Mouse (Mus musculus) midbrain, embryonic 15.5 days (tissue): ENCODE measurements around the gene Slc44a1. TPM values are rescaled to one million over a fixed set of nuclear protein-coding genes. Genes with fewer than 3 reads are reported as not detected.

Experiments
- ATAC-seq: fragments of 200-750 bp; cut with Nextera tagmentation; replicated peaks from 2 replicates; pipeline ENCODE4 v1.8.0; 2017; ENCODE audit warnings: moderate TSS enrichment
- H3K27ac ChIP-seq: fragments of 300-500 bp; sonication (generic); 2 replicates; pipeline ENCODE4 v1.5.1; 2015; ENCODE audit warnings: mild to moderate bottlenecking, inconsistent platforms
- H3K27me3 ChIP-seq: fragments of 300-500 bp; sonication (generic); replicated peaks from 2 replicates; pipeline ENCODE4 v1.6.1; 2015; ENCODE audit warnings: inconsistent platforms
- H3K36me3 ChIP-seq: fragments of 300-500 bp; sonication (generic); replicated peaks from 2 replicates; pipeline ENCODE4 v1.6.1; 2015; ENCODE audit warnings: inconsistent platforms
- H3K4me1 ChIP-seq: fragments of 300-500 bp; sonication (generic); 2 replicates; pipeline ENCODE4 v1.6.1; 2015; ENCODE audit warnings: inconsistent platforms
- H3K4me2 ChIP-seq: fragments of 300-500 bp; sonication (generic); 2 replicates; pipeline ENCODE4 v1.6.1; 2015; ENCODE audit warnings: inconsistent platforms, mild to moderate bottlenecking, moderate library complexity
- H3K4me3 ChIP-seq: fragments of 300-500 bp; sonication (generic); 2 replicates; pipeline ENCODE4 v1.5.1; 2015; ENCODE audit warnings: mild to moderate bottlenecking, inconsistent platforms
- H3K9ac ChIP-seq: fragments of 300-500 bp; sonication (generic); 2 replicates; pipeline ENCODE4 v1.6.1; 2015; ENCODE audit warnings: mild to moderate bottlenecking, inconsistent platforms
- H3K9me3 ChIP-seq: fragments of 300-500 bp; sonication (generic); 2 replicates; pipeline ENCODE4 v1.6.1; 2016; ENCODE audit warnings: inconsistent platforms
- WGBS: fragments of 180-500 bp; shearing (Covaris S2); methylation state at CpG from one replicate; pipeline ENCODE4 v1.1.7; 2015; ENCODE audit warnings: mixed read lengths; 5-methylcytosine and 5-hydroxymethylcytosine counted together
- polyA plus RNA-seq: library from polyadenylated mRNA; unstranded; fragments of >200 nt; fragmentation: Nextera tagmentation; extraction: Ambion mirVana; gene quantifications from 2 replicates; pipeline ENCODE4 v1.2.1, GENCODE M21; 2015

The Slc44a1 gene
- polyA plus RNA-seq = 9.6 and 10.6 TPM in 2 replicates

- ATAC-seq = peak; percentile 97
- Histone ChIP-seq H3K27me3 (no peaks in the 10 kb centered on the region), H3K4me2 (peak within 1 kb of the TSS; percentile 80), H3K36me3 (no peaks in the 10 kb centered on the region), H3K9me3 (no peaks in the 10 kb centered on the region), H3K4me3 (peak within 1 kb of the TSS; percentile 80), H3K27ac (peak within 1 kb of the TSS; percentile 84), H3K9ac (peak within 1 kb of the TSS; percentile 67), H3K4me1 (peaks cover 22% of the 10 kb centered on the region)
- WGBS = under 1% methylated on average over 94 of the region's 122 CpGs
Observed at GRCm38 (mm10) chr4:53440010-53440815, at the start of gene Slc44a1. Gene Slc44a1, plus strand, starts transcription at chr4:53440413.

GRCm38 (mm10) chr4:53395002-53395401, 45.2 kb upstream of the Slc44a1 start:
- H3K9ac ChIP-seq = no peak overlapping the region
- H3K9me3 ChIP-seq = no peaks in the 10 kb centered on the region
- H3K4me2 ChIP-seq = no peak overlapping the region
- H3K27ac ChIP-seq = no peak overlapping the region
- H3K36me3 ChIP-seq = no peaks in the 10 kb centered on the region
- WGBS = 88% methylated on average over 3 of the region's 3 CpGs
- H3K4me3 ChIP-seq = no peak overlapping the region
- ATAC-seq = no peak
- H3K4me1 ChIP-seq = peaks cover 4% of the 10 kb centered on the region; the same call in 1 of the 2 replicates
- no peaks in the 10 kb centered on the region for H3K27me3 ChIP-seq

GRCm38 (mm10) chr4:53396623-53397192, 43.5 kb upstream of the Slc44a1 start:
- Histone ChIP-seq H3K4me1 (peaks cover 4% of the 10 kb centered on the region; the same call in 1 of the 2 replicates), H3K4me2 (no peak overlapping the region), H3K9me3 (no peaks in the 10 kb centered on the region), H3K36me3 (no peaks in the 10 kb centered on the region), H3K9ac (no peak overlapping the region), H3K4me3 (no peak overlapping the region), H3K27ac (no peak overlapping the region), H3K27me3 (no peaks in the 10 kb centered on the region)
- WGBS = 74% methylated on average over 11 of the region's 11 CpGs
- ATAC-seq = no peak

DNA sequence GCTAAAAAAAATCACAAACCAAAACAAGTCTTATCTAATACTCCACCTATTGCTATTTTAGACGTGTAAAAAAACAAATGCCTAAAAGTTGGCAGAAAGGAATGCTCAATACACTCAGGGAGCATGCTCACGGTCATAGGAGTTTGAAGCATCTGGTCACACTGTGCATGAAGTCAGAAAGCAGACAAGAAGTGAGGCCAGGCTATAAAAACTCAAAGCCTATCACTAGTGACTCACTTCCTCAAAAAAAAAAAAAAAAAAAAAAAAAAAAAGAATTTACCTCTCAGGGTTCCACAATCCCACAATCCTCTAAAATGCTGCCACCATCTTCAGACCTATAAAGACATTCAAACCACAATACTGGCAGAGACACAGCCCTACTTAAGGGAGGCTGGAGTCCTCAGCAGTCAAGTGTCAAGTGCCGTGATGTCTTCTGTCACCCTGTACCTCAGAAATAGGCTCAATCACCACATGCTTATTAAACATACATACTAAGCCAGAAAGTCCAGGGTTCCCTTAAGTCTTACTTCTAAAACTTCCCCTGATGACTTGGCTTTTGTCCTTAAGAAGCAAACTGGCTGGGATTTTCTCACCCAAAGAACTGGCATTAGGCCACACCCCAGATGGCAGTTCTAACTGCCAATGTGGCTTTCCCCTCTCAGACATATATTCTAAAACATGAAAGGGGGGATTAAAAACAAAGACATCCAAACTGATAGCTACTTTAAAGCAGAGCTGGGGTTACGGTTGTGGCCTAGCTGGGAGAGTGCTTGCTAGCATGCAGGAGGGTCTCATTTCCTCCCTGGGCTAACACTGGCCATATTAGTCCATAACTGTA, 42.7 kb upstream of the Slc44a1 start:
- ATAC-seq = no peak
- H3K4me3 ChIP-seq = no peak overlapping the region
- H3K4me2 ChIP-seq = no peak overlapping the region
- H3K27me3 ChIP-seq = no peaks in the 10 kb centered on the region
- WGBS = 61% methylated on average over 4 of the region's 4 CpGs
- peaks cover 4% of the 10 kb centered on the region; the same call in 1 of the 2 replicates for H3K4me1 ChIP-seq
- no peak overlapping the region for H3K27ac ChIP-seq
- H3K36me3 ChIP-seq = no peaks in the 10 kb centered on the region
- H3K9ac ChIP-seq = no peak overlapping the region
- no peaks in the 10 kb centered on the region for H3K9me3 ChIP-seq

DNA sequence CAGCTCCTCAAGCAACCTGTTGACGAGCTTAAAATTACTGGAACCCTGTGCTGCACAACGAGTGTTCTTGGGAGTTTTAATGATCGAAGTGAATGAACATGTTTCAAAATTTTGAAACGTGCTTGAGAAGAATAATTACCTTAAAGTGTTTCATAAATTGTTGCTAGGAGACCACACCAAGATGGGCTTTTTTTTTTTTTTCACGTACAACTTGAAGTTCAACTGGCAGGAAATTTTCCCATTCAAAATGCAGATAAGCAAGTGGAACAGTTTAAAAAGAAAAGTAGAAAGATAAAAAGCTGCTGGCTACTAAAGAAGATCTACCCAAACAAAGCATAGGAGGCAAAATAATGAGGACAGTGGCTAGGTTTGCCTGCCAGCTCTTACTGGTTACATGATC, 41.7 kb upstream of the Slc44a1 start:
- H3K27me3 ChIP-seq = no peaks in the 10 kb centered on the region
- H3K36me3 ChIP-seq = no peaks in the 10 kb centered on the region
- H3K4me3 ChIP-seq = no peak overlapping the region
- H3K9ac ChIP-seq = no peak overlapping the region
- ATAC-seq = no peak
- no peak overlapping the region for H3K27ac ChIP-seq
- 58% methylated on average over 5 of the region's 5 CpGs for WGBS
- H3K4me1 ChIP-seq = peaks cover 4% of the 10 kb centered on the region; the same call in 1 of the 2 replicates
- H3K9me3 ChIP-seq = no peaks in the 10 kb centered on the region
- no peak overlapping the region for H3K4me2 ChIP-seq

DNA sequence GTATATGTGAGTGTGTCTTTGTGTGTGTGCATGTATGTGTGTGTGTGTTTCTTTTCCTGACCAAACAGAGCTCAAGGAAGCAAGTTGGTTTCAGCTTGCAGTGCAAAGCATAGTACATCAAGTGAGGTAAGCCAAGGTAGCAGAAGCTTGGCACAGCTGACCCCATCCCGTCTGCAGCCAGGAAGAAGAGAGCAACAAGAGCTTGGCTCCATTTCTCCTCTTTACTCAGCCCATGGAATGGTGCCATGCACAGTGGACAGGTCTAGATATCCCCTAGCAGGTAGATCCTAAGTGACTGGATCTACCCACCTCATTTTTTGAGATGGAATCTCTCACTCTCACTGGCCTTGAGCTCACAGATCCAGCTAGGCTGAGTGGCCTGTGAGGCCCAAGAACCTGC, 40.8 kb upstream of the Slc44a1 start:
- H3K36me3 ChIP-seq = no peaks in the 10 kb centered on the region
- H3K4me2 ChIP-seq = no peak overlapping the region
- H3K4me1 ChIP-seq = peaks cover 4% of the 10 kb centered on the region; the same call in 1 of the 2 replicates
- no peaks in the 10 kb centered on the region for H3K9me3 ChIP-seq
- no peak for ATAC-seq
- WGBS = 84% methylated on average over 1 of the region's 1 CpGs
- no peaks in the 10 kb centered on the region for H3K27me3 ChIP-seq
- no peak overlapping the region for H3K9ac ChIP-seq
- H3K4me3 ChIP-seq = no peak overlapping the region
- no peak overlapping the region for H3K27ac ChIP-seq

GRCm38 (mm10) chr4:53403386-53403785, 36.8 kb upstream of the Slc44a1 start:
- Histone ChIP-seq H3K27me3 (no peaks in the 10 kb centered on the region), H3K4me3 (no peak overlapping the region), H3K27ac (no peak overlapping the region), H3K4me2 (no peak overlapping the region), H3K9ac (no peak overlapping the region), H3K4me1 (no peaks in the 10 kb centered on the region), H3K9me3 (no peaks in the 10 kb centered on the region), H3K36me3 (no peaks in the 10 kb centered on the region)
- no peak for ATAC-seq
- 93% methylated on average over 12 of the region's 12 CpGs for WGBS

- no peaks in the 10 kb centered on the region for H3K27me3 ChIP-seq
- no peak for ATAC-seq
- H3K9me3 ChIP-seq = no peaks in the 10 kb centered on the region
- WGBS = 90% methylated on average over 6 of the region's 6 CpGs
- H3K4me2 ChIP-seq = no peak overlapping the region
- no peak overlapping the region for H3K27ac ChIP-seq
- H3K4me1 ChIP-seq = 0 out of 2 replicates have a peak, but pooled peaks cover 3% of the 10 kb centered on the region
- H3K4me3 ChIP-seq = no peak overlapping the region
- no peak overlapping the region for H3K9ac ChIP-seq
- no peaks in the 10 kb centered on the region for H3K36me3 ChIP-seq
Observed at GRCm38 (mm10) chr4:53404431-53404925, 35.7 kb upstream of the Slc44a1 start.

DNA sequence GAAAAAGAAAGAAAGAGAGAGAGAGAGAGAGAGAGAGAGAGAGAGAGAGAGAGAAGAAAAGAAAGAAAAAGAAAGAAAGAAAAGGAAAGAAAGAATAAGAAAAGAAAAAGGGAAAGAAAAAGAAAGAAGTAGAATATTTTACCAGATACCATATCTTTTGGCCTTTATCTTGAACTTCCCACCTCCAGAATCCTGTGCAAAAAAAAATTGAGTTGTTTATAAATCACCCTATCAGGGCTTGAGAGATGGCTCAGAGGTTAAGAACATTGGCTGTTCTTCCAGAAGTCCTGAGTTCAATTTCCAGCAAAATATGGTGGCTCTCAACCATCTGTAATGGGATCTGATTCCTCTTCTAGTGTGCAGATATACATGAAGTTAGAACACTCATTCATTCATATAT, 33.3 kb upstream of the Slc44a1 start:
- ATAC-seq = no peak
- 0 out of 2 replicates have a peak, but pooled peaks cover 8% of the 10 kb centered on the region for H3K4me1 ChIP-seq
- no peak overlapping the region for H3K4me3 ChIP-seq
- no peak overlapping the region for H3K9ac ChIP-seq
- no peaks in the 10 kb centered on the region for H3K36me3 ChIP-seq
- no peaks in the 10 kb centered on the region for H3K27me3 ChIP-seq
- no peak overlapping the region for H3K4me2 ChIP-seq
- no peak overlapping the region for H3K27ac ChIP-seq
- H3K9me3 ChIP-seq = no peaks in the 10 kb centered on the region

GRCm38 (mm10) chr4:53408821-53409220, 31.4 kb upstream of the Slc44a1 start:
- no peaks in the 10 kb centered on the region for H3K9me3 ChIP-seq
- no peak for ATAC-seq

GRCm38 (mm10) chr4:53409526-53410085, 30.6 kb upstream of the Slc44a1 start:
- no peak overlapping the region for H3K9ac ChIP-seq
- no peak for ATAC-seq
- no peak overlapping the region for H3K4me2 ChIP-seq
- 0 out of 2 replicates have a peak, but pooled peaks cover 8% of the 10 kb centered on the region for H3K4me1 ChIP-seq
- no peak overlapping the region for H3K4me3 ChIP-seq
- H3K36me3 ChIP-seq = no peaks in the 10 kb centered on the region
- H3K27me3 ChIP-seq = no peaks in the 10 kb centered on the region
- H3K9me3 ChIP-seq = no peaks in the 10 kb centered on the region
- no peak overlapping the region for H3K27ac ChIP-seq
- WGBS = 32% methylated on average over 5 of the region's 5 CpGs

More at GRCm38 (mm10) chr4:53408821-53409220, 31.4 kb upstream of the Slc44a1 start:
- 0 out of 2 replicates have a peak, but pooled peaks cover 8% of the 10 kb centered on the region for H3K4me1 ChIP-seq
- 79% methylated on average over 8 of the region's 8 CpGs for WGBS
- no peak overlapping the region for H3K27ac ChIP-seq
- H3K27me3 ChIP-seq = no peaks in the 10 kb centered on the region
- H3K36me3 ChIP-seq = no peaks in the 10 kb centered on the region
- H3K9ac ChIP-seq = no peak overlapping the region
- H3K4me3 ChIP-seq = no peak overlapping the region
- H3K4me2 ChIP-seq = no peak overlapping the region
